Mouse (Mus musculus) left cerebral cortex, postnatal 25 days (tissue): ENCODE results near the gene Pxk. TPM values are rescaled to one million over a fixed set of nuclear protein-coding genes. Genes with fewer than 3 reads are reported as not detected.

Experiments used
- total RNA-seq, 2 experiments: library from RNA; stranded (reverse); gene quantifications; 2 replicates each; pipeline ENCODE4 v1.2.3; 2021

Gene Pxk
- total RNA-seq, 2 experiments from 2014 or later, result 30.2 to 33.4 TPM

Other genes with a start within 250 kb of the Pxk start
- gene Gm45521, start 140.9 kb upstream of the Pxk start, total RNA-seq, result not detected
- not detected for gene Dnase1l3, start 103.6 kb upstream of the Pxk start, total RNA-seq
- gene Abhd6, start 95.3 kb upstream of the Pxk start, total RNA-seq, result 10 to 100 TPM; 71.1 to 80.6 TPM
- gene Rpp14, start 17.8 kb upstream of the Pxk start, total RNA-seq, result 10 to 100 TPM; 33.3 to 33.8 TPM
- 100 to 1,000 TPM; 178 to 185 TPM for gene Pdhb, start 74.8 kb downstream of the Pxk start, total RNA-seq
- 10 to 100 TPM; 40.5 to 43.5 TPM for gene Kctd6, start 115.9 kb downstream of the Pxk start, total RNA-seq
- not detected for gene Acox2, start 161.1 kb downstream of the Pxk start, total RNA-seq
- 100 to 1,000 TPM; 286 to 343 TPM for gene Fam107a, start 219.8 kb downstream of the Pxk start, total RNA-seq